Mouse (Mus musculus) frontal cortex, postnatal 14 days (tissue): Measurements from ENCODE around the gene Epha6.

Source experiments
- DNase-seq, 2 experiments: peaks; one replicate each; pipeline ENCODE4 v3.0.0; 2022; ENCODE audit warnings: low spot score in 2 of 2

Gene Epha6

DNA sequence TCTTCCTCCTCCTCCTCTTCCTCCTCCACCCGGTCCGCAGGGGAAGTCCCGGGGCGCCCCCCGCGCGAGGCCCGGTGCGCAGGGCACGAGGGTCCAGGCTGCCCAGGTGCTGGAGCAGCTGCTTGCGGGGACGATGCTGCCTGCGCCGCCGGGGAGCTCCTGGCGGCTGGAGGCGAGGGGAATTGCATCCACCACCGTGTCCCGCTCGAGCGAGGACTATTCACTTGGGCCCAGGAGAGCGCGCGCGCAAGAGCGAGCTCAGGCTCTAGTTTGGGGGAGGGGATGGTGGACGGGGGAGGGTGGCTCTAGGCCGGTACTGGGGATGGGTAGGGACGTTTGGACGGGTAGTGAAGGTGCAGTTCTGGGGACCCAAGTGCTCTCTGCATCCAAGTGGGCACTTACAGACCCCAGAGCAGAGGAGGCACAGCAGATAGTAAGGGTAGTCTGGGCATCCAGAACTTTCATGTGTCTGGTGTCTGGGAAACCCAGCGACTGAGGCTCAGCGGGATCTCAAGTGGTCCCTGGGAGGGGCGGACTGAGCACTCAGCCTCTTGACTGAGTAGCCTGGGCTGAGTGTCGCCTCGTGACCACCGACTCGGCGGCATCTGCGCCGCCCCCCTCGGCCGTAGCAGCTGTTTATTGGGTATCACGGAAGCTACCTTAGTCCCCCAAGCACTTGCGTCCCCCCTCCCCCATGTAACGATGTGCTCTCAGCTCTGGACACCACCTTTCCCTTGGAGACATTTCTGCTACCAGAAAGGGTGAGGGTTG is at the start of gene Epha6:
TSS of gene Epha6 (minus strand) at position 471 of the 771 bp plus-strand sequence.
- peak; percentile 33 to 42 for DNase-seq

DNA sequence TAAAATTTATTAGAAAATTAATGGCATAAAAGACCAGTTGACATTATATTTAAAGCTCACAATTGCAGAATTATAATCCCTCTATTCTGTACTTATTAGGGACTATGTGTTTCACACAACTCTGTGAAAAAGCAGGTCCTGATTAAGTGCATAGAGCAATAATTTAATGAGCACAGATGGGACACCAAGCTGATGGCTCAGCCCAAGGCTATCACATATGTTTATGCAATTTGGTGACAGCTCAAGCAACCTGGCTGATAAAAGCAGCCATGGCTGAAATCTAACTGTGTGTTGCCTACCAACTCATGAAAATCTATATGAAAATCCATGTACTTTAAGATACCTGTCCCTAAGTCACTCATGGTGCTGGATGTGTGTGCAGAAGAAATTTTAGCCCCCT is 46.4 kb upstream of the Epha6 start:
- no peak for DNase-seq

DNA sequence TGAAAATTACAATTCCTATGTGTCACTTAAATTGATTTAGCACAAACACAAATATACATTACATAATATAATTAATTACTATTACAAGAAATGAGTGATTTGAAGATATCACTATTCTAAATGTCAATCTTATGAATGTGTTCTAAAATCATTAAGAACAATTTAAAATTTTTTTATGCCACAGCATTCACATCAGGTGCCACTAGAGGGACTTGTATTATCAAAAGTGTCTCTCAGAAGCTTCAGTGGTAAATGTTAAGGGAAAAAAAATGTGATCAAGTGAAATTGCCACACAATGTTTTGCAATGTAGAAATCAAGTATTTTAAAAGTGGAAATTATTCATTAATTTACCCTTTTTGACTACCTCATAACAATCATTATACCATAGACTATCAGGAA is 22.8 kb upstream of the Epha6 start:
- DNase-seq = no peak

DNA sequence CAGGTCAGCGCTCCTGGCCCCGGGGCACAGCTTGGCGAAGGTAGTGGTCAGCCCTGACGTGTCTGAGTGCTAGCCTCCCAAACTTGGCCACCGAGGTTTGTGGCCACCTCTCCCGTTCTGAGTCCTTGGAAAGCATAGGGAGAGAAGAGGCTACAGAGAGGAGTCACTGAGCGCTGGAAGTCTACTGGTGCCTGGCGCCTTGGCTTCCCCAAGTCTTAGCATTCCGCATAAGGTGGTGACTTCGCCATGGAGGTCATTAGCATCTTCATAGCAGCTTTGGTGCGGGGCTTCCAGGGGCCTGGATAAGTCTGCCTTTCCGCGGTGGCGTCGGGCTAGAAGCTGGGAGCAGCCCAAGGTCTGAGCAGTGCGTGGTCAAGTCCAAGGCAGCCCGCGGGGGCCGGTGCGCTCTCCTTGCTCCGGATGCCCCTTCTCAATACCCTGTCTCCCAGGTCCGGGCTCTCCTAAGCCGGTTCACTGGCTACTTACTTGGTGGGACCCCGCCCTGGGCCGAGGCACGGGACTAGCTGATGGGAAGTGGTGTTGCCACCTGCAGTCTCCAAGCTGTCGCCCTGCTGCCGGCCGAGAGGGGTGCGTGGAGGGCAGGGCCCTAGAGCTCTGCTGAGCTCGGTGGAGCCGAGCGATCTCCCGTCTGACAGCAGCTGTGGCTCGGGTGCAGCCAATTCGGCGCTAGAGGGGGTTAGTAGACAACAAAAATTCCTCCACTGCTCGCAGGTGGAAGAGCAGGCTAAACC is 677 bp upstream of the Epha6 start:
- peak; percentile 55 to 60 for DNase-seq

DNA sequence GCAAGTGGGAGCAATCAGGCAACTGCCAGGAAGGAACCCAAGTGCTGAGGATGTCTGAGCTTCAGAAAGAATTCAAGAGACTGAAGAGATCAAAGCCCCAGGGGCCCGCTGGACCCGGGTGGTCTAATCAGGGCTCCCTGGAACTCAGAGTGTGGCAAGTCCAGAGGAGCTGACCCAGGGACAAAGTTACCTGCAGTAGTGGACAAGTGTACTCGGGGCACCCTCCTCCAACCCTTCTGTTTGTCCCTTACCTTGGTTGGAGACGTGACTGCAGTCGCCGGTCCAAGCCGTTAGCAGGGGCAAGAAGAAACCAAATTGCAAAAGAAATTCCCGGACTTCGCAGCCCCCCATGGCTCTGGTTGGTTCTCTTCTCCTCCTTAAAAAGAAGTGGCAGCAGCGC is 718 bp downstream of the Epha6 start:
- peak; percentile 4 to 8 for DNase-seq

DNA sequence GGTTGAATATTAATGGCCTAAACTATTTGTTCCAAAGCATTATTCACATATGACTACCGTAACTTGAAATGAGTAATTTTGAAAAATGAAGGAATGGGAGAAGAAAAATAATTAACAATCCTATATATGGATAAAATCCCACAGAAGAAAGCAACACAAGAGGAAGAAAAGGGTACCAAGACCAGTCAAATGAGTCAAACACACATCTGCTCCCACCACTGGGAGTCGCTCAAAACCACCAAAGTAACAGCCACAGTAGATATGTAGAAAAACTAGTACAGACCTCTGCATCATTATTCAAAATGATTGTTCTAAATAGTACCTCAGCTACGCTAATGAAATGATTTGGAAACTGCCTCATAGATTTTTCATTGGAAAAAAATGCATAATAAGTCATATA is 20.0 kb downstream of the Epha6 start:
- no peak for DNase-seq

DNA sequence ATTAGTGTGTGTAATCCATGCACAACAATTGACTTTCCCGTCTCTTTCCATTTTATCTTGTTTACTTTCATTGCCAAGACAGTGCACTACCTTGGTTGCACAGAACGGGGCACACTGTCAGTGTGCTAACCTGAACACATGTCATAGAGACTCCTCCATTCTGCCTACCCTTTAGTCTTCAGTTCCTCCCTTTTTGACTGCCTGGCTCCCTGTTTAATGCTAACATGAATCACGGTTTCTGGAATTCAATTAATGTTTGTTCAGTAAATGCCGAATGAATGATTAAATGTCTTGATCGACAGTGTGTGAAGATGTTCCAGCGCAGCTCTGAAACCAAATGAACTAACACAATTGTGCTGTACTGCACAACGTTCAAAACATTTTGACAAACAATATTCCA is 20.6 kb downstream of the Epha6 start:
- no peak for DNase-seq

DNA sequence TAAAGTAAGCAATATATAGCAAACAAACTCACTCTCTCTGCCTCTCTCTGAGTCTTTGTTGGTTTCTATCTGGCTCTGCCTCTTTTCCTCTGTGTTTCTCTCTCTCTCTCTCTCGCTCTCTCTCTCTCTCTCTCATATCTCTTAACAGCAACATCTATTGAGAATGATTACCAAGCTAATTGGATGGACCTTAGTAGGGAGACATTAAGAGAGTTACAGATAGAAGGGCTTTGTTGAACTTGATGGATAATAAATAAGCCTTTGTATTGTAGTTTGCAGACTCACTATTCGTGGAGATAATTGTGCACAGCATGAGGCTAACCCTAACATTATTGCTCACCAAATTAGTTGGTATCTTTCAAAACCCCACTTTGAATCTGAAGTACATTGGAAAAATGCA is 34.8 kb downstream of the Epha6 start:
- DNase-seq = no peak

DNA sequence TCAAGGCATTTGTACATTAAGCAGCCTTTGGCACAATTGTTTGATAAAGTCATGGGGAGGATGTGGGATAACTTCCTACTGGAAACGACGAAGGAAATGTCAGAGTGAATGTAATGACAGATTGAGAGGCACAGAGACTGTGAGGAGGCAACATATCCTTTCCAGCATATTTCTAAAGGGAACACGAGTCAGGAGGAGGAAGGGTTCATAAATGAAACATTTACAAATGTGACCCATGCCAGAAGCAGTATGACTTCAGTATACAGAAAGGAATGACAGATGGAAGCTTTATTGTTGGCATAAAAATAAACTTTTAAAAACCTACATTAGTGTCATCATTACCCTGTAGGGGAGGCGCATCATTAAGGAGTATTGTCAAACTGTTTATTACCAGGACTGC is 60.9 kb downstream of the Epha6 start:
- no peak for DNase-seq

DNA sequence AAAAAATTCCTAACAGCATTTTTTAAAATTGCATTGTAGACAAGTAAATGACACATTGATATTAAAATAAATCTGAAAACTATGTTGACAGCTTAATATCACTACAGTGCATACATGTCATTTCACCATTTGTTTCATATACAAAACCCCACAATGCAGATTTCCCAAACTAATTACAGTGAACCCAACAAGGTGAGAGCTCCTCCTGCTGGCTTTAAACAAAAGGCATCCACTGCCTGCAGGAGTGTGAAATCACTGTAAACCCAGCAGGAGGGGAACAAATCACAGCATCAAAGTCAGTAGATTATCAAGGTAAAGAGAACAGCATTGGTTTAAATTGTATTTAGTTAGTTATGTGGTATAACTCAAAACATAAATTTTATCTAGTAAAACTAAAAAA is 67.1 kb downstream of the Epha6 start:
- DNase-seq = no peak

DNA sequence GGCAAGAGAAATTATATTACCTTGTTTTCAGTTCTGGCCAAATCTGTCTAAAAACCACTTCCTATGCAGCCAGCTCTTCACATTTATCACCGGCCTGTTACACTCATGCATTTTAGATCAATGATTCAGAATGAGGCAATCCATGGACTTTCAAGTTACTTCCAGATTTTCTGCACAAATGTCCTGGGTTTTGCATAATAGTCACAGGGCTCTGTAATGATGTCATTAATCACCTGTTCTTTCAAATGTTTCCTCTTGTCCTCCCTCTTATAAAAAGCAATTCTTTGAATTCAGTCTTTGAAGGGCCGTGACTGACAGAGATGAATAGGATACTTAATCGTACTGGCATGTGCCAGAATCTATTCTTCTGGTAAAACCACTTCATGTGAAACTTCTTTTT is 95.6 kb downstream of the Epha6 start:
- DNase-seq = no peak

DNA sequence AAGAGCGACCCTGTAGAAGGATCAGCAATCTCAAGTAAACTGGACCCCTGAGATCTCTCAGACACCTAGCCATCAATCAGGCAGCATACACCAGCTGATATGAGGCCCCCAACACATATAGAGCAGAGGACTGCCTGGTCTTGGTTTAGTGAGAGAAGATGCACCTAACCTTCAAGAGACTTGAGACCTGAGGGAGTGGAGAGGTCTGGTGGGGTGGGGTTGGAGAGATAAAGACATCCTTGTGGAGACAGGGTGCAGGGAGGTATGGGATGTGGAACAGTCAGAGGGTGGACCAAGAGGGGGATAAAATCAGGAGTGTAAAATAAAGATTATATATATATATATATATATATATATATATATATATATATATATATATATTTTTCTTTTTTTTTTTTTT is 105.8 kb downstream of the Epha6 start:
- DNase-seq = no peak

DNA sequence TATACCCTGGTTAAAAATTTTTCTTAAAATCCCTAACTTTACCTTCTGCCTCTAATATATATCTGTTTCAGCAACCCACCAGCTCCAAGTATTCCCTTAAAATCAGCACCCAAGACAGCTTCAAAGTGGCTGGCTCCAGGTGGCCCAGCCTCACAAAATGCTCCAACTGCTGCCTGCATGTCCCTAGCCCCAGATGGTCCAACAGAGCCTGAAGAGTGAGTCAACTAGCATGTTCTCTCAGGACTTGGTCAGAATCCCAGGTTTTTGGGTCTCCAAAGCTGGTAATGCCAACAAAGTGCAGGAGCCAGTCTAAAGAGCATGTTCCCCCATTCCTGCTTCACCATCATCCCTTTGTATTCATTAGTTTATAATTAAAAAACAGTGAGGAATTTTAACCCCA is 129.6 kb downstream of the Epha6 start:
- DNase-seq = no peak

DNA sequence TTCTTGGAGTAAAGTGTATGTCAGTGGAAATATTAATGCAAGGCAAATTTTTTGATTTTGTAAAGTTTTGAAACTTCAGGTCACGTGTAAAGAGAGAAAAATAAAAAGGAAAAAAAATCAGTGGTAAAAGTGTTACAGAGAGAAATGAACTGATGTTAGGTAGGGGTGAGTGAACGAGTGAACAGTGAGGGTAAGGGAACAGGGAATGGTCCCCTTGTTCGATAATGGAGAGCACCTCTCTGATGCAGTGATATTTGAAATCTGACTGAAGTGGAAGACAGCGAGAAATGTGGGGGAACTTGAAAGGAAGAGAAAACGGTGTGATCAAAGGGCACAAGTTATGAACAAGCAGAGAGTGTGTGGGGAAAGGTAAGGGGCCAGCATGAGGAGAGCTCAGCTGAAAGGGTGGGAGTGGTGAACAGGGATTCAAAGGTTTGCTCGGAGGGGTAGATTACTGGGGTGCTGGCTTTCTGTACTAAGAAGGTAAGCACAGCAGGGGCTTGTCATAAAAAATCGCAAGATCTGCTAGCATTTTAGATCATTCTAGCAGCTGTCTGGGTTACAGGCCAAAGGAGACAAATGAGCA is 137.0 kb downstream of the Epha6 start:
- no peak for DNase-seq

DNA sequence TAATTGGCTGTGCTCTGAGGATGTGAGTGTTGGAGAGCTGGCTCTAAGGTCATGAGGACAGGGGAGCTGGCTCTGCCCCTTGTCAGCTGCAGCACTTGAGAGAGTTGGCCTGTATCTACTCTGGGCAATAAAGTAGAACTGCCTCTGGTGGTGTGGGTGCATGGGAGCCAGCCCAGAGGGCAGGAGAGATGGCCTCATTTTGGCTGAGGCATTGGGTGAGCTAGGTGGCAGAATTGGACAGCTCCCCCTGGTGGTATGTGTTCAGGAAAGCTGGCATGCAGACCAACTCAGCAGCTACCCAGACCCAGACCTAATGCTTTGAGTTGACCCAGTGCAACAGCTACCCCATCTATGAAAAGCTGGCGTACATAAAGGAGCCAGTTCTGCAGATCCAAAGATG is 170.0 kb downstream of the Epha6 start:
- DNase-seq = no peak

DNA sequence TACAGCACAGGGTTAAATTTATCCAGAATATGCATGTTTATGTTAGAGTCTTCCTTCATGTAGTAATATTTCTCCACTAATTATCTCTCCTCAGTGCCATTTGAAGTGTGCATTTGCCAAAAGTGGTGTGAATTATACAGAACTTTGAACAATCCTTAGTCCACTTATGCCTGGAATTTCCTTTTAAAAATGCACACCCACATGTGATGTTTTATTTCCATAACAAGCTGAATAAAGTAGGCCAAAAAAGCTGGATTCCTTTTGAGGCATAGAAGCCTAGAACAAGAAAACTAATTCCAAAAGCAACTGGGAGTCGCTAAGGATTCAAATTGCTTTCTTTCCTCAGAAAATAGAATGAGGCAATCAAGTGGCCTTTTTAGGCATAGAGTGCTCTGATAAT is 171.1 kb downstream of the Epha6 start:
- no peak for DNase-seq

DNA sequence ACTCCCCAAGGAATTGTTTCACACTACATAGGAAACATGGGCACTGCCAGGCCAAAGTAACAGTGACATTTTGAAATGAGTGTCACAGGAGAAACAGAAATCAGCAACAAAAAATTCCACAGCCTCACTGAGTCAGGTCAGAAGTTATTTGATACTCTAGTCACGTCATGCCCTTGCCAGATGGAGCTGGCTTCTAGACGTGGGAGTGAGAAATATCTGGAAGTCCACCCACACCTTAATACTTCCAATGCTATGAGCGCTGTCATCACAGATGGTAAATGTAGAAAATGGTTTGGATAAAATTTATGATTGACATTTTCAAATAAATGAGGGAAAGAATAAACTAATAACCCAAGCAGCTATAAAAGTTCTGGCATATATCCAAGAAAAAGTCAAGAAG is 210.0 kb downstream of the Epha6 start:
- DNase-seq = no peak

DNA sequence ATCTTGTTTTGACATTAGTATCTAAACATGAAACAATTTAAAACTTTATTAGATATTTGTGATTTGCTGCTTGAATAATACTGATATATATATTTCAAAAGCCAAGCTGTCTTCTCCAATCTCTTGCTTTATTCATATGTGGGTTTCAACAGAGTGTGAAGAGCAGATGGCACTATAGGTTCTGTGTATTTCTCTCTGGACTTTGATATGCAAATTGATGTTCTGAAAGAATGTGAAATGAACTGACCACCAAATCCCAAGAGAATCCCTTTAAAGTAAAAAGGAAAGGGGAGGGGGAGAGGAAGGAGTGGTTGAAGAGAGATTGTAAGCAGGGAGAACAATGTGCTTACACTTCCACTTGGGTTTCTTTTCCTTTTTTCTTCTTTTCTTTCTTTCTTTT is 212.4 kb downstream of the Epha6 start:
- no peak for DNase-seq

DNA sequence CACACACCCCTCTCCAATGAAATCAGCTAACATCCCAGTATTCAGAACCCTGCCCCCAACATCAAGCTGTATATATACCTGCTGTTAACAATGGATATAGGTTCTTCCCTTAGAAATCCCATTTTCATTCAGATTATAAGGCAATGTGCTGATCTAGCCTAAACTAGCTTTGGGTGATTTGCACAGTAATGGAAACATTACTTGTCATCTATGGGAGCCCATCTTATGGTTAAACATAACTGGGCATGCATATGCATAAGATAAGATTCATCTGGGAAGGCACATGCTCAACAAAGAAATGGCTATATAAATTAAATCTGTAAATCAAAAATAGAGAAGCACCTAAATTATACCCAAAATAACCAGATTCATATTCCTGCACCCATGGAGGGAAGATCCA is 230.2 kb downstream of the Epha6 start:
- no peak for DNase-seq

DNA sequence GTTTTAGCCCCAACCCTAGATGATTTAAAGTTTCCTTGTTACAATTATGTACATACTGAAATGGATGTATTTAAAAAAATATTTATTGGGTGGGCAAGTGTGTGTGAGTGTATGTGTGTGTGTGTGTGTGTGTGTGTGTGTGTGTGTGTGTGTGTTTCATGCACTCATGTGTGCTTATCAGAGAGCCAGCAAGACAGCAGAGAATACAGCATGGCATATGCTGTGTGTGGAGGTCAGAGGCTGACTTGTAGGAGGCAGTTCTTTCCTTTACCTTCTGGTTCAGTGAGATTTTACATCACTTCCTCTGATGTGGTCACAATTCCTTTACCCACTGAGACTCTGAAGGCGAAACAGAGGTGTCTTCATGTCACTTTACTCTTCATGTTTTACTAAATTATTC is 321.4 kb downstream of the Epha6 start:
- DNase-seq = no peak

DNA sequence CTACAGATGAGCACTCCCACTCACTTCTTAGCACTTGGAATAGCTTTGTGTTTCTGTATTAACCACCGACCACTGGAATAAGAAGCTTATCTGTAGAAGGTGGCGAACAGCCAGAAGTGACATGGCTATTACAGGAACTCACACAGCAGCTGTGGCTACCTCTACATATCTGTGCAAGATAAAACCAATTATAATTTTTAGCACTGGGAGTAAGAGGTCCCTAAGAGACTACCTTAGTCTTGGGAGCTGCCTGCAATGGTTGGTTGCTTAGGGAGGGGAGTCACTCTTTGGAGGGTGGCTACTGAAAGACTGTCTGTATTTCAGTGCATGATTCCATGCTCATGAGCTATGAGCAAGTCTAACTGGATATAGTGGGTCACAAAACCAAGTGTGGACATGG is 331.2 kb downstream of the Epha6 start:
- DNase-seq = no peak

DNA sequence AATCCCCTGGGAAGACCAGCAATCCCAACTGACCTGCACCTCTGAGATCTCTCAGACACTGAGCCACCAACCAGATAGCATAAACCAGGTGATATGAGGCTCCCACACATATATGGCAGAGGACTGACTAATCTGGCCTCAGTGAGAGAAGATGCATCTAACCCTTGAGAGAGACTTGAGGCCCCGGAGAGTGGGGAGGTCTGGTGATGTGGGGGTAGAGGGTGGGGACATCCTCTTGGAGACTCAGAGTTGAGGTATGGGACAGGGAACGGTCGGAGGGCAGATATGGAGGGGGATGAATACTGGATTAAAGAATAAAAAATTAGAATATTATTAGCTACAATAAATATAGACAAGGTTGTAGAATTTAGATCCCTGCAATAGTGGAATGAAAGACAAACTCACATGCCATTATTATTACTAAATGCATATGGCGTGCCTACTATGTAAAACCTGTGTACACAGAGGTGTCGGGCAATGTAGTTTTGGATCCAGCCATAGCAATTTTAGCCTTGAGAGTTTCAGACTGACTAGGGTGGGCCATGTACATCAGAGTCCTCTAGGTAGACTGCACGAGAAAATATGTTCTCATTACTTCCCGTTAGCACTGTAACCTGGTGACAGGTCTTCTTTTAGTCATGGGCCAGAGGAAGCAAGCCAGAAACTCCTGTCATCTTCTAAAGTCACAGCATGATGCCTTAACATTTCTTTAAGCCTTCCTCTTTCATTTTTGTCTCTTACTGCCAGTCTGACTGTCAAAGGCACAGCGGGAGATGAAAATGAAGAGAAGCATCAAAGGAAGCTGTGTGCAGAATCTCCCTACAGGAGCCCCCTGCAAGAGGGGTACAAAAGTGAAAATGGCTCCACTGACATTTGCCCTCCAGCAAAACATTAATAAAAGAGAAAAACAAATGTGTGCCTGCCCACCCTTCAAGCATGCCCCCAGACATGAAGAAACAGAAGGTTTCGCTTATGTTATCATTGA is 338.7 kb downstream of the Epha6 start:
- DNase-seq = no peak
